Mouse (Mus musculus): ENCODE results near the gene Olfr617.
"Not testable (repeated sequence)": the region's sequence is repeated elsewhere in the genome, so short reads cannot be mapped to it uniquely, and the experiment has no call there.

The Olfr617 gene

DNA sequence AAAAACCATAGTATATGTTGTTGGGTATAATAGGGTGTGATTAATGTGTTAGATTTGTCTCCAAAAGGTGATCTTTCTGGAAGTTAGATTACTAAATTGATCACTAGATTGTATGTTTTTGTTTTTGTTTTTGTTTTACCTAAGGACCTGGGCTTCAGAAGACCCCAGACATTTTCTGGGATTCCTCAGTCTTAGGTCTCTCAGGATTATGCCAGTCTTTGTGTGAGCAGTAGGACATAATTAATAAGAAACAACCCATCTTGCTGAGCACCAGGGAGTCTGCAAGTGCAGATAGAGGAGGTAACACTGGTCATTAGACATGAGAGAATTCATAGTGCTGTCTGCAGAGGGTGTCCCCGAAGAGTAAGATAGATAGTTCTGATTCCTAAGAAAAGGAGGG lies at the start of gene Olfr617:
Gene Olfr617, plus strand, starts transcription at position 301 of the 400 bp plus-strand sequence.
- no peak for DNase-seq (ENCODE audit: low read depth in 2 of 2, low spot score in 2 of 2)

DNA sequence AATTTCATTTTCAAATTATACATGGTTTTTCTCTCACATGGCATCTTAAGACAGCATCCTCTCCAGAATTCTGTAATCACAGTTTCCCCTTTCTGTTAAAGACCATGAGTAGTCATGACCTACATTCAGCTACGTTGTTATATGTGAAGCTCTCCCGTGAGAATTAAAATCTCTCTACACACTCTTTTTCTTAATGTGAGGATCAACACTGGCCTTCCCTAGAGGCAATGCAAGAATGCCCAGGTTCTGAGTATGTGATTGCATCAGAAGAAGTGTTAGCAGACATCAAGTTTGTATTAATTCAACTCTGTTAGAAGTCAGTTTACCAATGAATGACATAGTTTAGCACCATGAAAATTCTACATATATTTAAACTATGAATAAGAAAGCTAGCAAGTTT lies 30.2 kb upstream of the Olfr617 start, which contains the start of gene Olfr612:
Gene Olfr612, minus strand, starts transcription at position 101 of the 400 bp plus-strand sequence.
- DNase-seq (ENCODE audit: low read depth in 2 of 2, low spot score in 2 of 2) = not testable (repeated sequence)

DNA sequence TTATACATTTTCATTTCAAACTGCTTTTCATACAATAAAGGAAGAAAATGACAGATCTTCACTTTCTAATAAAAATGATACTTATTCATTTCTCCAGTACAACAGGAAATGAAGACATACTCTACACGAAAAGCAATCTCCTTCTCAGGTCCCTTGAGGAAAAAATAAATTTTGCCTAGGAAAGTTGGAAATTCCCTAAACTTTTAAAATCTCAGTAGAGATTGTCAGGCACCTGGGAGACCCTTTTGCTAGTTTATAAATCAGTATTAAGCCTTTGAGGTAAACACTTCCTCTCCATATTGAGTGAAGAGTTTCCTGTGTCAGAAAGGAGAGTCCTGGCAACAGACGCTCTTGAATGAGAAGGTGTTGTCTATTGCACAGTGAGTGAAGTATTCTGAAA lies 25.1 kb upstream of the Olfr617 start, which contains the start of gene Olfr613:
Gene Olfr613, plus strand, starts transcription at position 301 of the 400 bp plus-strand sequence.
- no peak for DNase-seq (ENCODE audit: low read depth in 2 of 2, low spot score in 2 of 2)

DNA sequence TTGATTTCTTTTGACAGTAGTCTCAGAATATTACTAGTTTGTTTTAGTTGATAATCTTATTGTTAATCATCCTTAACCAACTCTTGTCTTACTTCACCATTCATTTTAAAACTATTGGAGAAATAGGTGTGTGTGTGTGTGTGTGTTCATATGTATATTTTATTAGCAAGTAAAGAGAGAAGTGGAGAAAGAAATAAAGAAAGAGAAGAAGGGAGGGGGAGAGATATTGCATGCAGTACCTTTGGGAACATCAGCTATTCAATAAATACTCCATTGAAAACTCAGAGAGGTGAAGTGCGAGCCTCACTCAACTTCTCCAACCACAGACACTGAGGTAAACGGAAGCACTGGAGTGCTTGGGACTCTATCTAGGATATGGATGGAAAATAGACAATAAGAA lies 17.1 kb upstream of the Olfr617 start, which contains the start of gene Olfr615:
Gene Olfr615, plus strand, starts transcription at position 301 of the 400 bp plus-strand sequence.
- no peak for DNase-seq (ENCODE audit: low read depth in 2 of 2, low spot score in 2 of 2)

DNA sequence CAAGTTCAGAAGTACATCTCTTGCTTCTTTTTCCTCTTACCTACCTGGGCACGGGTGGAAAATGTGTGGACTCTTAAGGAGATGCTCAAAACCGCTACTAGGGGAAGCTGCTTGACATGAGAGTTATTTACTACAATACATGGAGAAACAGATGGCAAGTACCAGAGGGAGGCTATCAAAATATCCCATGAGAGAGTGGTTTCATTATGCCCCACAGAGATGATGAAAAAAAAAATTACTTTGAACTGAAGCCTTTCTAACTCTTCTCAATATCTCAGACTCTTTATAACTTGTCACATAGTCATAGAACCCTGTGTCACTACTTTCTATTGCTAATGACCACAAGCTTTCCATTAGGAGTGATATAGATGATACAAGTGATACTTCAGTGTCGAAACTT lies 3.8 kb upstream of the Olfr617 start, which contains the start of gene Olfr616:
Gene Olfr616, minus strand, starts transcription at position 101 of the 400 bp plus-strand sequence.
- DNase-seq (ENCODE audit: low read depth in 2 of 2, low spot score in 2 of 2) = no peak

DNA sequence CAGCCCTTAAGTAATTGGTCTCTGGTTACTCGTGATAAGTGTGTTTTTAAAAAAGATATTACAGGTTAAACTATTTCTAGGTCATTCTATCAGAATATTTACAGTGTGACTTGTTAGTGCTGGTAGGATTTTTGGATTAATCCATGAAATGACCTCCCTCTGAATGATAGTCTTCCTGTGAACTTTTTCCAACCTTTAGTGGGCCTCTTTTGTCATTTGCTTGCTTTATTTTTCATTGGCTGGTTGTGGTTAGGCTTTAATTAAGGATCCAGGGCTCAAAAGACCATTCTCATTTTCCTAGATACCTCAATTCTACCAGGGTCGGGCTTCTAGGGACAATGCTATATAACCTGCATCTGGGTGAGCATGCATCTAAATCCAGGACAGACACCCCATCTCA lies 16.9 kb downstream of the Olfr617 start, which contains the start of gene Olfr618:
Gene Olfr618, plus strand, starts transcription at position 301 of the 400 bp plus-strand sequence.
- no peak for DNase-seq (ENCODE audit: low read depth in 2 of 2, low spot score in 2 of 2)

DNA sequence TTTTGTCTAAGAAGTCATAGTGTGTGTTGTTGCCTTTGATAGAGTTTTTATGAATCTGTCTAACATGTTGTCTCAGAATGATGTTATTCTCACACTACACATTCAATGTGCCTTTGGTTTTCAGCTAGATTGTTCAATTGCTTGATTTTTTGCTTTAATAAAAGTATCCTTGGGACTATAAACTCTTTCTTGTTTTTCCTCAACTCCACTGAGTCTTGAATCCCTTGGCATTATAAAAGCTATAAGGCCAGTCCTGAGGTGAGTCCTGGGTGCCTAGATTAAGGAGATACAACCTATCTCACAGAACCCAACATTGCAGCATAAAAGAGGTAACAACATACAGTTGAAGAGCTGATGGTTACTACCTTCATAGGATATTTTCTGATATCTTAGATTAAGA lies 27.4 kb downstream of the Olfr617 start, which contains the start of gene Olfr619:
Gene Olfr619, plus strand, starts transcription at position 301 of the 400 bp plus-strand sequence.
- no peak for DNase-seq (ENCODE audit: low read depth in 2 of 2, low spot score in 2 of 2)

DNA sequence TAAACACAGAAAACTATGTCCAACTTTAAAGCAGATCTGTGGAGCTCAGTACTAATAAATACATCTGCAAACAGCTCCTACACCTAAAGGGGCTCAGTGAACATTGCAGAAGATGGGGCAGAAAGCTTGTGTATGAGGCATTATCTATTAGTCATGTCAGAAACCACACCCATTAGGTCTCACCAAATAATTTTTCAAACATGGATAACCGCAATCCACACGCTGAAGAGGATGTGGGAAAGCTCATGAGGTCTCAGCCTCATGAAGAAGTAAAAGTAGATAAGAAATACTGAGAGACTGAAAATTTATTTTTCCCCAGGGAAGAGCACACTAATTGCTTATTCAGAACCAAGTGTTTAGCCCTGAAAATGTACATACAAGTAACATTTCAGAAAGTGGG lies 34.6 kb downstream of the Olfr617 start:
- DNase-seq (ENCODE audit: low read depth in 2 of 2, low spot score in 2 of 2) = no peak

DNA sequence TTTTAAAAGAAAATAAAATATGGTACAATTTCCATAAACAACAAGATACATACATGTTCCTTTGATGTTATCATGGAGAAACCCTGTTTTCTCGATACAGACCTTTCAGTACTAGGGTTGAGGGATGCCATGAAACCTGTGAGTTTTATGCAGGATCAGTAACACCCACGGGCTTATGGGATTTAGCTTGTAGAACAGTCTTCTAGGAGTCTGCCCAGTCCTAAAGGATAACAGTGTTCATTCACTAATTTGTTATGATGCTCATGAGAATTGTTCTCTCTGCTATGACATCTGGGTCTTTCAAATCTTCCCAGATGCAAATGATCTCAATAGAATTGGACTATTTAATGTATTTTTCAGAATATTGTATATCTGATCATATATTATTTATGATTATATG lies 39.6 kb downstream of the Olfr617 start, which contains the start of gene Olfr620:
Gene Olfr620, minus strand, starts transcription at position 101 of the 400 bp plus-strand sequence.
- DNase-seq (ENCODE audit: low read depth in 2 of 2, low spot score in 2 of 2) = no peak

All from CD8-positive naive resting alpha-beta T cell, adult 2 months (primary cell).